Mouse (Mus musculus) effector memory CD4-positive, alpha-beta T cell, adult 7 months (primary cell): ENCODE measurements around the gene Gm20838. TPM values are rescaled to one million over a fixed set of nuclear protein-coding genes. Genes with fewer than 3 reads are reported as not detected.

Experiments used
- polyA plus RNA-seq: library from polyadenylated mRNA; unstranded; fragments of 100-300 nt; shearing (Covaris generic); gene quantifications from one replicate; pipeline ENCODE4 v1.2.1, GENCODE M21; 2017

Gm20838 gene
- polyA plus RNA-seq: not detected

GRCm38 (mm10) chrY:33543064-33543463 is at the start of gene Gm20838:
Gene Gm20838 (minus strand): TSS chrY:33543164.

